Mouse (Mus musculus) layer of hippocampus, postnatal 14 days (tissue): ENCODE measurements around the gene Arrdc2. TPM values are rescaled to one million over a fixed set of nuclear protein-coding genes. Genes with fewer than 3 reads are reported as not detected.

Experiments used
- DNase-seq, 2 experiments: peaks; one replicate each; pipeline ENCODE4 v3.0.0; 2021 to 2022; ENCODE audit warnings: low spot score in 2 of 2, mixed read lengths in 1 of 2
- long read RNA-seq, 2 experiments: library from polyadenylated mRNA; stranded (forward); transcript quantifications; one replicate each; pipeline ENCODE4 v2.0.0; 2021
- total RNA-seq, 2 experiments: library from RNA; stranded (reverse); gene quantifications; 2 replicates each; pipeline ENCODE4 v1.2.3; 2021

Arrdc2 gene
- 10 to 100 TPM; 23.3 to 24.5 TPM for total RNA-seq
- long read RNA-seq, experiment 1, transcript Arrdc2-201 (8 exons, 2,355 nt) = major isoform, 35 of 52 reads
- long read RNA-seq, experiment 1, partial matches to known transcripts = 8 of 52 reads
- long read RNA-seq, experiment 1, other reads (novel, unspliced or antisense) = 8 of 52 reads
- long read RNA-seq, experiment 2, transcript Arrdc2-201 (8 exons, 2,355 nt) = major isoform, 39 of 54 reads
- long read RNA-seq, experiment 2, partial matches to known transcripts = 10 of 54 reads
- long read RNA-seq, experiment 2, other reads (novel, unspliced or antisense) = 4 of 54 reads

- peak; percentile 97 to 100 for DNase-seq
Observed at GRCm38 (mm10) chr8:70839408-70840351, at the start of gene Arrdc2. Arrdc2 (minus strand) TSS chr8:70839720.

DNA sequence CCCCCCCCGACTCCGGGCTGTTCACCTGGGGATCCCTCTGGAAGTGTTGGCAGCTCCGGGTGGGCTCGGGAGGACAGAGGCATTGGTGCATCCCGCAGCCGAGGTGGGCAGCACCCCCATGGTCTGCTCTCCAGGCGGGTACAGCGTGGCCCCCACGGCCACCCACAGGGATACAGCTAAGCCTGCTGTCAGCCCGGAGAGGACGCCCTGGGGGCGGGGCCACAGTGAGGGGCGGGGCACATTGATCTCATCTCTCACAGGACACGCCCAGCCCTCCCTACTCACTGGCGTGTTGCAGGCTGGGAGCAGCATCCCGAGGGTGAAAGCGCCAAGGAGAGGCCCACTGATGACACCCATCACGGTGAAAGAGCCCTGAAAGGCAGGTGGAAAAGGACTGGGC is 48.1 kb upstream of the Arrdc2 start:
- no peak for DNase-seq

DNA sequence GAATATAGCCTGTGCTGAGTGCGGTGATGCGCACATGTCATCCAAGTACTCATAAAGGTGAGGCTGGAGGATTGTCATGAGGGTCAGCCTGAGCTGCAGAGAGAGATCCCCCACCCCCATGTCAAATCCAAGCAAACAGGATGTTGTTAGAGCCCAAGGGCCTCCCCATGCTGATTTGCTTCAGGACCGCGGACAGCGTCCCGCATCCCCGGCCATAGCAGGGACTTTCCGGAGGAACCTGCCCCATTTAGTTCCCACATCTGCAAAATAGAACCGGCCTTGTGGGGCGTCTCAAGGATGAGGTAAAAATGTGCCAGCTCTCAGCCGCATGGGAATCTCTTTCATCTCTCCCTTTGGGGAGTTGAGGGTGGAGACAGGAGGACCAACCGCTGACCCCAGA is 46.1 kb upstream of the Arrdc2 start:
- DNase-seq = no peak

DNA sequence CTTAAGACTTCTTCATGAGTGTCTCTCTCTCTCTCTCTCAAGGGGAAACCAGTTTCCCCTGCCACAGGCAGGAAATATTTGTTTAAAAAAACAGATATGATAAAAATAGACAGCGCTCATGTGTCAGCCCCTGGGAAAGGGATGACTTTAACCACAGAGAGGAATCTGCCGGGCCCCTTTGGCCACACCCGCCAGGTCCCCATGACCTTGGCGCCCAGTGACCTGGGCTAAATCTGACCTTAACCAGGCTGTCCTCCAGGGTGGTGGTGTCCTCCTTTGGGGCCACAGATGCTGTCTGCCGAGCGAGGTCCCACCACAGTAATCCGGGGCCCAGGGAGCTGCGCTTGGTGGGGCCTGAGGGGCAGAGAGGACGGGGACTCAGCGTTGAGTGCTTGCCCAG is 45.2 kb upstream of the Arrdc2 start:
- DNase-seq = no peak

DNA sequence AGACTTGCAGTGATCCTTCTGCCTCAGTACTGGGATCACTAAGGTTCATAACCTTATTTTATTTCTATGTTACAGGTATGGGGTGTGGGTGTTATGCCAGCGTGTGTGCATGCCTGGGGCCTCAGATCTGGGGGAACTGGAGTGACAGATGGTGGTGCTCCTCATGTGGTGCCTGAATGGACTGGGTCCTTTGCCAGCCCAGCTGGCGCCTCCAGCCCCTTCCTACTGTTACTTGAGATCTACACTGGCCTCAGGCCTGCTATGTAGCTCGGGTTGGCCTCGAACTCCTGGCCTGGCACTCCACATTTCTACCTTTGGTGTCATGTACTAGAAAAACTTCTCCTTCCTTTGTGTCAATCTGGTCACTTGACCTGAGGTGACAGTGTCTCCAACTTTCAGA is 44.7 kb upstream of the Arrdc2 start:
- DNase-seq = no peak

DNA sequence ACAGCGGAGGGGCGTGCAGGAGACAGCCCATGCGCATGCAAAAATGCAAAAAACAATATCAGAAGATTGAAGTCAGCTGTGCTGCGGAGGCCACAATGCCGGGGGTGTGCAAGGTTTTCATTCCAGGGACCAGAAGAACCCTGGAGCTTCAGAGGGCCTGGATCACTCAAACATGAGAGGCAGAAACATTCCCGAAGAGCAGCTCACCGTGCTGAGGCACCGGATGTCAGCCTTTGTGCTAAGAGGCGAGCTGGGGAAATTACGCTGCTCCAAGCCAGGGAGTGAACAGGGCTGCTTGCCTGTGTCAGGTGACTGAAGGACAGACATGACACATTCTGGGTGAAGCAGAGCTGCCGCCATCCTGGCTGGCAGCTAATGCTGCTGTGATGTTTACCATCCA is 41.0 kb upstream of the Arrdc2 start:
- DNase-seq = no peak

DNA sequence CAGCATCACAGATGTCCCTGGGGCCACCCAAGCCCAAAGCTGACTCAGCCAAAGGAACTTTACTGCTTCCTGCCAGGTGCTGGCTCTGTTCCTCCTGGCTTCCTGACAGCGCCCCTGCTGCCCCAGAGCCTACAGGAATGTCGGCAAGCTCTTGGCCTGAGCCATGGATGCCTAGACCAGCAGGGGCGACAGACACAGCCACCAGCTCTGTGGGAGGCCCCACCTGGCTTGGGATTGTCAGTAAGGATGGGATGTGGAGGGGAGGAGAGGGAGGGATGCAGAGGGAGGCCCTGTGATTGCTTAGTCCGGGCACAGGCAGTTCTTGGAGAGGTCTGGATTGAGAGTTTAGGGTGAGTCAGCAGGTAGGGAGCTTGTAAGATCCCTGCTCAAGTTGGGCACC is 40.6 kb upstream of the Arrdc2 start:
- peak in 1 of 2 experiments; percentile 43 for DNase-seq

DNA sequence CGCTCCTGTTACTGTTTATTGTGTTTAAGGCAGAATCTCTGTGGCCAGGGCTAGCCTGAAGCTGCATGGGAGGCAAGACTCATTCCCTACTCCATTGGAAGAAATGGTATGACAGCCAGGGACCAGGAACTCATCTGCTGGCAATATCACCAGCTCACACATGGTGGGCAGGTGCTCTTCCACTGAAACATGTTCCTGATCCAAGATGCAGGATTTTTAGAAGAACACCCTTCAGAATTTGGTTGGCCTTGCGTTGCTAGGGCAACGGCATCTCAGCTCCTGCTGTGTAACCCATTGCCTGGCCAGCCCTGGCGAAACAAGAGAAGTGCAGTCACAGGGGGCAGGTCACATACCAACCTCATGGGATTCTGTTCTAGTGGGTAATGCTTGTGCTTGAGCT is 40.0 kb upstream of the Arrdc2 start:
- DNase-seq = no peak

DNA sequence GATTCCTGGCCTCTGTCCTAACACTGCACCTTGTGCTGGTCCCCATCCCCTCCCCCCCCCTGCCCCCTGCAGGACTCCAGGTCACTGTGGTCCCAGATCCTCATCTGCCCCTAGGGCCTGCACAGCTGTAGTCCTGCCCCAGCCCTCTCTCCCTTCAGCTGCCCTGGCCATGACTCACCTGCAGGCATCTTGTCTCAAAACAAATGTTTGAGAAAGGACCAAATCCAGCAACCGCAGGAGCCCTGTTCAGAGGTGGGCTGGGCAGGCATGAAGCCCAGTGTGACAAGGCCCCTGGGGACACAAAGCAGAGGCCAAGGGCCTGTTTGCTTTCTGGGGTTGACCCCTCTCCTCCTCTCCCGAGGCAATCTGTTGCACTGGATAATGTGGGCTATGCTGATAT is 38.7 kb upstream of the Arrdc2 start:
- no peak for DNase-seq

GRCm38 (mm10) chr8:70876382-70876781 is 36.9 kb upstream of the Arrdc2 start:
- DNase-seq = no peak

GRCm38 (mm10) chr8:70874441-70874840 is 34.9 kb upstream of the Arrdc2 start:
- no peak for DNase-seq

DNA sequence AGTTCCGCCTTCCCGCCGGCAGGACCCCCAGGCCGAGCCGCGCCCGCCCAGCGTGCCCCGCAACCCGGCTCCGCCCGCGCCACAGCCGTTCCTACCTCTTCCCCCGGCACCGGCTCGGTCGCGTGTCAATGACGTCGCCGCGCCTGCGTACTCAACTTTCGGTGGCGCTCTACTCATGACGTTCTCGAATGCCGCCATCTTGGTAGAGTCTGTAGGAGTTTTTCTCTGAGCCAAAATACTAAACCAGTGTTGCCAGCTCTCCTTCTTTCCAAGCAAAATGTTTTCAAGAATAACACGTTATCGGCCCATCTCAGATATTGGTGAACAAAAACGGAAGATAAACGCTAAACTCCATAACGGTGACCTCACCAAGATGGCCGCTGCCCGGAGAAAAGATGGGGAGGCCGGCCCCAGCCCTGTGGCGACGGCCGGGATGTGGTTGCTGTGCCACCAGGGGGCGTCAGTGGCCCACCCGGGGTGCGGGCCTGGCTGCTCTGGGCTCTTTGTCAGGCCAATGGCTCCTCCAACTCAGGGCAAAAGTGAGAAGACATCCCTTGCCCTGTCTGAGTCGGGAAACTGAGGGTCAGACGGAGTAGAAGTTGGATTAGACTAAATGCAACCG is 34.0 kb upstream of the Arrdc2 start, which contains the start of gene Ccdc124:
Ccdc124 (minus strand) TSS at position 572 of the 622 bp plus-strand sequence.
- DNase-seq = peak; percentile 97 to 99

- no peak for DNase-seq
Observed at GRCm38 (mm10) chr8:70872643-70873363, 33.3 kb upstream of the Arrdc2 start.

GRCm38 (mm10) chr8:70871195-70871807 is 31.8 kb upstream of the Arrdc2 start:
- DNase-seq = no peak

GRCm38 (mm10) chr8:70869601-70870041 is 30.1 kb upstream of the Arrdc2 start:
- peak; percentile 73 to 76 for DNase-seq

DNA sequence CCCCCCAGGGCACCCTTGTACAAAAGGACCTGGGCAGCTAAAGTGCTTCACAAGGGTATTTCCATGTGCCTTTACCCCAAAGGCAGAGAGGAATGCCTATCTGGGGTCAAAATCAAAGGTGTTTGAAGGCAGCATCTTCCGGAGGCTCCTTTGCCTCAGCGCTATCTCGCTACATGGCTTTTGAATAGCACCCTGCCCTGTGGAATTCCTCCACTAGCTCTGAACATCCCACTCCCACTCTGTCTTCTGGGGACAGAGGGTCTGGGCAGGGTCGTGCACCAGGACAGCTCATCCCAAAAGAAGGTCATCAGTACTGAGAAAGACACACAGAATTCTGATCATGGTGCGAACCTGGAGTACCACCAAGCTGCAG is 29.7 kb upstream of the Arrdc2 start:
- no peak for DNase-seq

DNA sequence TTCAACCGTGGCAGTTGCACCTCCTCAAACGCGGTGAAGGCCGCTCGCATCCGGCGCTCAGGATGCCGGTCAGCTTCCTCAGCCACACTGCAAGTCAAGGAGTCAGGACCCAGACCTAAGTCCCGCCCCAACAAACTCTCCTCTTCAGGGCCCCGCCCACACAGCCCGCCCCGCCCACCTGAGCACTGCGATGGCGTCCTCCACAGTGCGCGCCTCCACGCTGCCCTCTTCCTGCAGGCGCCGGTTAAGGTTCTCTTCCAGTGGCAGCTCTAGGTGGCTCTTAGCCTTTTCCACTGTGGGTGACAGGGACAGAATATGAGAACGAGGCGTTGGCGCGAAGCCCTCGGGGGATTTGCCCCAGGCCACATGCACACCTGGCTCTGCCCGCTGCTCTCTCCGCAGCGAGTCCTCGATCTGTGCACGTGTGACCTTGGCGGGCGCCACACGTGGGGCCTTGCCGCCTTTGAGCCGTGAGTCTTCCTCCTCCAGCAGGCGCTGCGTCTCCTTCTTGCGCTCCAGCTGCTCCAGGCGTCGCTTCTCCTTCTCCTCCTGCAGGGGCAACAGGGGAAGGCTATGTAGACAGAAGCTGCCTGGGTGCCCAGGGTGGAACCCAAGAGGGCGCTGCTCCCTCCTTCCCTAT is 29.2 kb upstream of the Arrdc2 start:
- DNase-seq = no peak

GRCm38 (mm10) chr8:70866566-70866965 is 27.0 kb upstream of the Arrdc2 start:
- no peak for DNase-seq

- DNase-seq = no peak
Observed at GRCm38 (mm10) chr8:70866001-70866520, 26.5 kb upstream of the Arrdc2 start.
